Mouse (Mus musculus) liver, embryonic 14.5 days (tissue): ENCODE data around the gene Dip2c. TPM values are rescaled to one million over a fixed set of nuclear protein-coding genes. Genes with fewer than 3 reads are reported as not detected.

Experiments
- ATAC-seq: fragments of 200-750 bp; cut with Nextera tagmentation; 2 replicates; pipeline ENCODE4 v1.8.0; 2017; ENCODE audit warnings: moderate number of reproducible peaks, mild to moderate bottlenecking, moderate library complexity; ENCODE audit not compliant: insufficient read depth
- DNase-seq, 3 experiments: peaks; one replicate each; pipeline ENCODE4 v3.0.0-alpha.2; 2012 to 2013; ENCODE audit warnings: low read depth in 3 of 3, low spot score in 3 of 3
- H3K27ac ChIP-seq: fragments of 300-500 bp; sonication (generic); 2 replicates; pipeline ENCODE4 v1.5.1; 2014; ENCODE audit warnings: moderate library complexity, mild to moderate bottlenecking, control low read depth, inconsistent platforms
- H3K27me3 ChIP-seq: fragments of 300-500 bp; sonication (generic); 2 replicates; pipeline ENCODE4 v1.6.1; 2014; ENCODE audit warnings: mild to moderate bottlenecking, low read length, moderate library complexity; ENCODE audit not compliant: control insufficient read depth, insufficient read depth
- H3K36me3 ChIP-seq: fragments of 300-500 bp; sonication (generic); replicated peaks from 2 replicates; pipeline ENCODE4 v1.6.1; 2014; ENCODE audit warnings: low read depth; ENCODE audit not compliant: control insufficient read depth, insufficient read depth
- H3K4me1 ChIP-seq, 2 experiments: fragments of 200-500 bp in 1 of 2; fragments of 300-500 bp in 1 of 2; sonication (generic) in 1 of 2; replicated peaks; 2 replicates each; pipeline ENCODE4 v1.6.1; 2012 to 2014; ENCODE audit warnings: antibody characterized with exemption in 1 of 2, inconsistent platforms in 1 of 2, low read length in 1 of 2; ENCODE audit not compliant: control insufficient read depth in 2 of 2, insufficient read depth in 2 of 2
- H3K4me2 ChIP-seq: fragments of 300-500 bp; sonication (generic); 2 replicates; pipeline ENCODE4 v1.6.1; 2014; ENCODE audit warnings: low read depth, mild to moderate bottlenecking, control low read depth, moderate library complexity
- H3K4me3 ChIP-seq, 2 experiments: fragments of 200-500 bp in 1 of 2; fragments of 300-500 bp in 1 of 2; sonication (generic) in 1 of 2; 2 replicates each; pipeline ENCODE4 v1.5.1; 2012 to 2014; ENCODE audit warnings: low read depth in 2 of 2, low read length in 2 of 2, mild to moderate bottlenecking in 2 of 2, control low read depth in 1 of 2, inconsistent platforms in 1 of 2, moderate library complexity in 1 of 2; ENCODE audit not compliant: insufficient read depth in 1 of 2
- H3K9ac ChIP-seq: fragments of 300-500 bp; sonication (generic); replicated peaks from 2 replicates; pipeline ENCODE4 v1.6.1; 2014; ENCODE audit warnings: mild to moderate bottlenecking, control low read depth, moderate library complexity
- H3K9me3 ChIP-seq: fragments of 300-500 bp; sonication (generic); 2 replicates; pipeline ENCODE4 v1.6.1; 2016; ENCODE audit warnings: low read length, mixed read lengths; ENCODE audit not compliant: control insufficient read depth
- CTCF ChIP-seq: IDR thresholded peaks from 2 replicates; pipeline ENCODE4 v1.5.1; 2016; ENCODE audit warnings: antibody characterized with exemption, low read depth, control low read depth
- EP300 ChIP-seq: IDR thresholded peaks from 2 replicates; pipeline ENCODE4 v1.6.1; 2016; ENCODE audit warnings: antibody characterized with exemption, low read depth
- WGBS: fragments of 180-500 bp; shearing (Covaris S2); extraction: QIAGEN DNeasy Blood & Tissue Kit; methylation state at CpG from one replicate; pipeline ENCODE4 v1.1.7; 2014; ENCODE audit not compliant: insufficient replicate concordance; 5-methylcytosine and 5-hydroxymethylcytosine counted together
- polyA plus RNA-seq, 2 experiments: library from polyadenylated mRNA; depleted of rRNA in 1 of 2; stranded (reverse) in 1 of 2; unstranded in 1 of 2; fragments of >200 nt; fragmentation: Nextera tagmentation in 1 of 2; extraction: Ambion mirVana in 1 of 2; gene quantifications; 2 replicates each; pipeline versions ENCODE4 v1.2.1 to v1.2.3; 2012 to 2014

Dip2c gene
- polyA plus RNA-seq, 2 experiments, result 0.46 to 0.55 TPM

DNA sequence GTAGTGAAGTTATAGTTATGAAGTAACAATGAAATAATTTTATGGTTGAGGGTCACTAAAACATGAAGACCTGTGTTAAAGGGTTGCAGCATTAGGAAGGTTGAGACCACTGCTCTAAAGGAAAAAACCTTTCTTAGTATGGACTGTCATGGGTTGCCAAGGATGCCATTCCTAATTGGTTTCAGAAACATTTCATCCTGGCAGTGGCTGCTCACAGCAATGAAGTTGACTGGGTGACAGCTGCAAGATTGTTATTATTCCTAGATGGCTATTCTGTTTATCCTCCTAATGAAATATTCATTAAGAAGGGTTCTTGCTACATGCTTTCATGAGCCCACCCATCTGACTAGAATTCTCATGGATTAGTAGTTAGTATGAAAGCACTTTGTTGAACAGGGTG lies 307.3 kb downstream of the Dip2c start:
- H3K27me3 ChIP-seq, result no peaks in the 10 kb centered on the region
- no peak overlapping the region for H3K4me2 ChIP-seq
- H3K36me3 ChIP-seq, result no peaks in the 10 kb centered on the region
- TF ChIP-seq EP300, result no peak
- no peak for TF ChIP-seq CTCF
- H3K9ac ChIP-seq, result no peak overlapping the region
- H3K4me3 ChIP-seq, result no peak overlapping the region
- no peak for DNase-seq
- ATAC-seq, result no peak
- H3K4me1 ChIP-seq, result no peaks in the 10 kb centered on the region
- H3K9me3 ChIP-seq, result no peaks in the 10 kb centered on the region
- H3K27ac ChIP-seq, result no peak overlapping the region

DNA sequence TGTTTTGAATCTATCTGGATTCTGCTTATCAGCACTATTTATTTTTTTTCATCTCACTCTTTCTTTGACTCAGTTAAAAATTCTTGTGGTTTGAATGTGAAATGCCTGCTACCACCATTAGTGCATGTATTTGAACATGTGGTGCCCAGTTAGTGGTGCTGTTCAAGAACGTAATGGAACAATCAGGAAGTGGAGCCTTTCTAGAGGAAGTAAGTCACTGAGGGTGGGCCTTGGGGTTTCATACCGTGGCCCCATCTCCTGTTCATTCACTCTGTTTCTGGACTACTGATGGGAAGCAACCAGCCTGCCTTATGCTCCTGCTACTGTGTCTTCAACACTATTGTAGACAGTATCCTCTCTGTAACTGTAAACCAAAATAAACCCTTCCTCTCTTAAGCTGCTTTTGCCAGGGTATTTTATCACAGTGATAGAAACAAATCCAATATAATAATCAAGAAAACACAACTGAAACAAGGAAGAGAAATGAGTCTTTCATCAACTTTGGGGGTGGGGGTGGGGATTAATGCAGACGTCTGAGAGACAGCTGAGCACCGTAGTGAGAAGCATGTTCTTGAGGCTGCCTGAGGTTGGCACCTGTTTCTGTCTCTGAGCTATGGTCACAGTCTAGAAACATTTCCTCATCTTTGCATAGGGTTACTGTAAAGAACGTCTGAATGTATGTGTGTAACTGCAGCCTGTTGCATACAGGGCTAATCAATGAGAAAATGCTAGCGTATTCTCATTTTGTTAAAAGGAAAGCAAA lies 323.2 kb downstream of the Dip2c start:
- H3K9me3 ChIP-seq, result no peaks in the 10 kb centered on the region
- DNase-seq, result no peak

DNA sequence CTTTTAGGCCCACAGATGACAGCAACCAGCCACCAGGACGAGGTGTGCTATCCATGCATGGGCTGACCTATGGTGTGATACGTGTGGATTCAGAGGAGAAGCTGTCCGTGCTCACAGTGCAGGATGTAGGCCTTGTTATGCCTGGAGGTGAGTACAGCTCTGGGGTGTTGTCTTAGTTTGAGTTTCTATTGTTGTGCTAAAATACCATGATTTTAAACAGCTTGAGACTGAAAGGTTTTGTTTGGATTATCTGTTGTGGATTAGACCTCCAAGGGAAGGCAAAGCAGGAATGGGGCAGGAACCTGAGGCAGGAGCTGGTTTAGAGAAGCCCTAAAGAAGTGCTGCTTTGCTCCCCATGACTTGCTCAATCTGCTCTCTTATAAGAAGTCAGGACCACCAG lies 325.0 kb downstream of the Dip2c start:
- Histone ChIP-seq H3K27ac (no peak overlapping the region), H3K4me1 (no peaks in the 10 kb centered on the region), H3K4me3 (no peak overlapping the region), H3K36me3 (no peaks in the 10 kb centered on the region), H3K27me3 (no peaks in the 10 kb centered on the region), H3K9ac (no peak overlapping the region), H3K9me3 (no peaks in the 10 kb centered on the region), H3K4me2 (no peak overlapping the region)
- DNase-seq (no peak), ATAC-seq (no peak)
- 62% methylated on average over 3 of the region's 3 CpGs for WGBS
- TF ChIP-seq EP300, result no peak
- TF ChIP-seq CTCF, result no peak

More for the DNA sequence above, 323.2 kb downstream of the Dip2c start:
- Histone ChIP-seq H3K27ac (no peak overlapping the region), H3K4me3 (no peak overlapping the region), H3K4me1 (no peaks in the 10 kb centered on the region), H3K4me2 (no peak overlapping the region), H3K36me3 (no peaks in the 10 kb centered on the region), H3K27me3 (no peaks in the 10 kb centered on the region), H3K9ac (no peak overlapping the region)
- ATAC-seq, result no peak
- 56% methylated on average over 6 of the region's 6 CpGs for WGBS
- TF ChIP-seq EP300, result no peak
- no peak for TF ChIP-seq CTCF

DNA sequence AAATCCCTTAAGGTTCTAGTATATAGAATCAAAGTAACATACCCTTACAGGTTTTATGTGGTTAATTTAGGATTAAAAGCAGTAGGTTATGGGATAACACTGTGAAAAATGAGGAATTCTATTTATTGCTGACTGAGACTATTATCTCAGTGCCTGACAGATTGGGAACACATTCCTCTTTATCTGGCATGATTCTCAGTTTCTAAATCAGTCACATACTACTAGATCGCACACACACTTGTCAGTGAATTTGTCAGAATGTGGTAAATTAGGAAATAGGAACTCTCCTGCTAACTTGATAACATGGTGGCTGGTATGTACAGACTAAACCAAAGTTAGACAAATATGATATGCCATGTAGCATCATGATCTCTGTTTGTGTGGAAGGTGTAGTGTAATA lies 334.9 kb downstream of the Dip2c start:
- DNase-seq (no peak), ATAC-seq (no peak)
- H3K4me3 ChIP-seq, result no peak overlapping the region
- no peak overlapping the region for H3K27ac ChIP-seq
- H3K4me2 ChIP-seq, result no peak overlapping the region
- H3K9ac ChIP-seq, result no peak overlapping the region
- no peaks in the 10 kb centered on the region for H3K36me3 ChIP-seq
- H3K4me1 ChIP-seq, result no peaks in the 10 kb centered on the region
- no peaks in the 10 kb centered on the region for H3K9me3 ChIP-seq
- 49% methylated on average over 1 of the region's 1 CpGs for WGBS
- no peaks in the 10 kb centered on the region for H3K27me3 ChIP-seq
- TF ChIP-seq EP300, result no peak

DNA sequence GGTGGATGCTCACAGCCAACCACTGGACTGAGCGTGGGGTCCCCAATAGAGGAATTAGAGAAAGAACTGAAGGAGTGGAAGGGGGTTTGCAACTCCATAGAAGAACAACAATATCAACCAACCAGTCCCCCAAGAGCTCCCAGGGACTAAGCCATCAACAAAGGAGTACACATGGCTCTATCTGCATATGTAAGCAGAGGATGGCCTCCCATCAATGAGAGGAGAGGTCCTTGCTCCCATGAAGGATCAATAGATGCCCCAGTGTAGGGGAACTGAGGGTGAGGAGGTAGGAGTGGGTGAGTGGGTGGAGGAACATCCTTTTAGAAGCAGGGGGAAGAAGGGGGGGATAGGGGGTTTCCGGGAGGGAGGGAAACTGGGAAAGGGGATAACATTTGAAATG lies 356.4 kb downstream of the Dip2c start:
- Histone ChIP-seq H3K9ac (no peak overlapping the region), H3K27ac (no peak overlapping the region), H3K4me2 (no peak overlapping the region), H3K4me3 (no peak overlapping the region), H3K36me3 (no peaks in the 10 kb centered on the region), H3K4me1 (no peaks in the 10 kb centered on the region), H3K9me3 (no peaks in the 10 kb centered on the region), H3K27me3 (no peaks in the 10 kb centered on the region)
- TF ChIP-seq CTCF, result no peak
- no peak for TF ChIP-seq EP300
- ATAC-seq (no peak), DNase-seq (no peak)
- 47% methylated on average over 2 of the region's 2 CpGs for WGBS
